Mouse (Mus musculus): ENCODE data around the gene Gm9045. TPM values are rescaled to one million over a fixed set of nuclear protein-coding genes. Genes with fewer than 3 reads are reported as not detected.

The Gm9045 gene
- not detected for total RNA-seq (2023)

DNA sequence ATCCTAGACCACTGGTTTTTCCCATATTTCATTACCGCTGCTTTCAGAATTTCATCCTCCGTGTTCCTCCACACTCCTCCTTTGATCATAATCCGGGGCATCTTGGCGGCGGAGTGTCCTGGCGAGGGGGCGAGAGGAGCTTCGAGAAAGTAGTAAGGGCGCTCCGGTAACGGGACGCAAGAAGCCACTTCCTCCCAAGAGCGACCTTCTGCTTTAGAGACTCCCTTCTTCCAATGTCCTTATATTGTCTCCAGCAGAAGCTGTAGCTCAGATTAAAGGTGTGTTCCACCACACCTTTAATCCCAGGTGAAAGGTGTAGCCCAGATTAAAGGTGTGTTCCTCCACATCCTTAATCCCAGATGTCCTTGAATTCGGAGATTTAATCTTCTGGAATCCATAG, at the start of gene Gm9045:
TSS of gene Gm9045 (minus strand) at position 101 of the 400 bp plus-strand sequence.

DNA sequence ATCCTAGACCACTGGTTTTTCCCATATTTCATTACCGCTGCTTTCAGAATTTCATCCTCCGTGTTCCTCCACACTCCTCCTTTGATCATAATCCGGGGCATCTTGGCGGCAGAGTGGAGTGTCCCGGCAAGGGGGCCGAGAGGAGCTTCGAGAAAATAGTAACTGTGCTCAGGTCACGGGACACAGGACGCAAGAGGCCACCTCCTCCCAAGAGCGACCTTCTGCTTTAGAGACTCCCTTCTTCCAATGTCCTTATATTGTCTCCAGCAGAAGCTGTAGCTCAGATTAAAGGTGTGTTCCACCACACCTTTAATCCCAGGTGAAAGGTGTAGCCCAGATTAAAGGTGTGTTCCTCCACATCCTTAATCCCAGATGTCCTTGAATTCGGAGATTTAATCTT, 16.4 kb upstream of the Gm9045 start, which contains the start of gene Gm9049:
TSS of gene Gm9049 (minus strand) at position 101 of the 400 bp plus-strand sequence.

DNA sequence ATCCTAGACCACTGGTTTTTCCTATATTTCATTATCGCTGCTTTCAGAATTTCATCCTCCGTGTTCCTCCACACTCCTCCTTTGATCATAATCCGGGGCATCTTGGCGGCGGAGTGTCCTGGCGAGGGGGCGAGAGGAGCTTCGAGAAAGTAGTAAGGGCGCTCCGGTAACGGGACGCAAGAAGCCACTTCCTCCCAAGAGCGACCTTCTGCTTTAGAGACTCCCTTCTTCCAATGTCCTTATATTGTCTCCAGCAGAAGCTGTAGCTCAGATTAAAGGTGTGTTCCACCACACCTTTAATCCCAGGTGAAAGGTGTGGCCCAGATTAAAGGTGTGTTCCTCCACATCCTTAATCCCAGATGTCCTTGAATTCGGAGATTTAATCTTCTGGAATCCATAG, 10.9 kb upstream of the Gm9045 start, which contains the start of gene Gm9048:
TSS of gene Gm9048 (minus strand) at position 101 of the 400 bp plus-strand sequence.

DNA sequence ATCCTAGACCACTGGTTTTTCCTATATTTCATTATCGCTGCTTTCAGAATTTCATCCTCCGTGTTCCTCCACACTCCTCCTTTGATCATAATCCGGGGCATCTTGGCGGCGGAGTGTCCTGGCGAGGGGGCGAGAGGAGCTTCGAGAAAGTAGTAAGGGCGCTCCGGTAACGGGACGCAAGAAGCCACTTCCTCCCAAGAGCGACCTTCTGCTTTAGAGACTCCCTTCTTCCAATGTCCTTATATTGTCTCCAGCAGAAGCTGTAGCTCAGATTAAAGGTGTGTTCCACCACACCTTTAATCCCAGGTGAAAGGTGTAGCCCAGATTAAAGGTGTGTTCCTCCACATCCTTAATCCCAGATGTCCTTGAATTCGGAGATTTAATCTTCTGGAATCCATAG, 5.5 kb upstream of the Gm9045 start, which contains the start of gene Gm9046:
TSS of gene Gm9046 (minus strand) at position 101 of the 400 bp plus-strand sequence.

DNA sequence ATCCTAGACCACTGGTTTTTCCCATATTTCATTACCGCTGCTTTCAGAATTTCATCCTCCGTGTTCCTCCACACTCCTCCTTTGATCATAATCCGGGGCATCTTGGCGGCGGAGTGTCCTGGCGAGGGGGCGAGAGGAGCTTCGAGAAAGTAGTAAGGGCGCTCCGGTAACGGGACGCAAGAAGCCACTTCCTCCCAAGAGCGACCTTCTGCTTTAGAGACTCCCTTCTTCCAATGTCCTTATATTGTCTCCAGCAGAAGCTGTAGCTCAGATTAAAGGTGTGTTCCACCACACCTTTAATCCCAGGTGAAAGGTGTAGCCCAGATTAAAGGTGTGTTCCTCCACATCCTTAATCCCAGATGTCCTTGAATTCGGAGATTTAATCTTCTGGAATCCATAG, 5.3 kb downstream of the Gm9045 start, which contains the start of gene Gm9044:
TSS of gene Gm9044 (minus strand) at position 101 of the 400 bp plus-strand sequence.

DNA sequence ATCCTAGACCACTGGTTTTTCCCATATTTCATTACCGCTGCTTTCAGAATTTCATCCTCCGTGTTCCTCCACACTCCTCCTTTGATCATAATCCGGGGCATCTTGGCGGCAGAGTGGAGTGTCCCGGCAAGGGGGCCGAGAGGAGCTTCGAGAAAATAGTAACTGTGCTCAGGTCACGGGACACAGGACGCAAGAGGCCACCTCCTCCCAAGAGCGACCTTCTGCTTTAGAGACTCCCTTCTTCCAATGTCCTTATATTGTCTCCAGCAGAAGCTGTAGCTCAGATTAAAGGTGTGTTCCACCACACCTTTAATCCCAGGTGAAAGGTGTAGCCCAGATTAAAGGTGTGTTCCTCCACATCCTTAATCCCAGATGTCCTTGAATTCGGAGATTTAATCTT, 10.8 kb downstream of the Gm9045 start, which contains the start of gene Gm9040:
TSS of gene Gm9040 (minus strand) at position 101 of the 400 bp plus-strand sequence.

DNA sequence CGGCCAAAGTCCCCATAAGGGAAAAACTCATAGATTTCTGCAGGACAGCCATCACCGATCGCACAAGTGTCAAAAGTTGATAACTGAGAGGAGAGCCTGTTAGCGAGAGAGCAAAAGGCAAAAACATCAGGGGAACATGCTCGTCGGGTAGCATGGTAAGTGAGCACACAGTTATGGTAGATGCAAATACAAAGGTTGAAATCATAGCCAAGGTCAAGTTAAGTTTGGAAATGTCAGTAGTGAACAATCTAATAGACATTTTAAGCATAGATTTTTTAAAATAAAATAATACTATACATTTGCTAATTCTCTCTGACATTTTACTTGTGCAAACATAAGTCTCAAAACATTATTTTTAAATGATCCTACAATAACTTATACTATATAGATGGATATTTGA, 42.7 kb downstream of the Gm9045 start, which contains the start of gene Iltifb:
TSS of gene Iltifb (minus strand) at position 101 of the 400 bp plus-strand sequence.

Other genes with a start within 250 kb of the Gm9045 start
- gene Mdm1, start 196.0 kb downstream of the Gm9045 start, total RNA-seq (2023) = 10.8 TPM
- not detected for gene Il22, start 132.9 kb downstream of the Gm9045 start, total RNA-seq (2023)
- gene Gm32717, start 97.1 kb downstream of the Gm9045 start, total RNA-seq (2023) = 0.64 TPM
- 0.64 TPM for gene Gm32802, start 79.1 kb downstream of the Gm9045 start, total RNA-seq (2023)
- gene Iltifb, start 42.8 kb downstream of the Gm9045 start, total RNA-seq (2023) = not detected
- not detected for gene Gm9040, start 10.9 kb downstream of the Gm9045 start, total RNA-seq (2023)
- gene Gm9044, start 5.4 kb downstream of the Gm9045 start, total RNA-seq (2023) = not detected
- not detected for gene Gm9046, start 5.4 kb upstream of the Gm9045 start, total RNA-seq (2023)
- not detected for gene Gm9048, start 10.8 kb upstream of the Gm9045 start, total RNA-seq (2023)
- gene Gm9049, start 16.3 kb upstream of the Gm9045 start, total RNA-seq (2023) = not detected
- 2.1 TPM for gene Ifng, start 103.2 kb upstream of the Gm9045 start, total RNA-seq (2023)

Data from CD4-positive naive resting alpha-beta T cell, adult 76 days (primary cell).